Mouse (Mus musculus) testis, adult 2 months (tissue): ENCODE measurements at regions not wholly inside any gene's neighbourhood (a gene's known extent, or its start where the extent isn't known, plus 50 kb on each side); places are given as distances from the start of the nearest gene placed in this dataset.

Experiments
- CTCF ChIP-seq: fragments of 200-500 bp; IDR thresholded peaks from 2 replicates; pipeline ENCODE4 v1.5.1; 2012; ENCODE audit warnings: low read depth, mild to moderate bottlenecking, inconsistent platforms, low read length, moderate library complexity; ENCODE audit not compliant: control insufficient read depth, insufficient read depth, insufficient replicate concordance
- POLR2A ChIP-seq: fragments of 200-500 bp; IDR thresholded peaks from 2 replicates; pipeline ENCODE4 v1.6.1; 2012; ENCODE audit warnings: low read depth, mild to moderate bottlenecking, inconsistent platforms, low read length, moderate library complexity; ENCODE audit not compliant: control insufficient read depth

DNA sequence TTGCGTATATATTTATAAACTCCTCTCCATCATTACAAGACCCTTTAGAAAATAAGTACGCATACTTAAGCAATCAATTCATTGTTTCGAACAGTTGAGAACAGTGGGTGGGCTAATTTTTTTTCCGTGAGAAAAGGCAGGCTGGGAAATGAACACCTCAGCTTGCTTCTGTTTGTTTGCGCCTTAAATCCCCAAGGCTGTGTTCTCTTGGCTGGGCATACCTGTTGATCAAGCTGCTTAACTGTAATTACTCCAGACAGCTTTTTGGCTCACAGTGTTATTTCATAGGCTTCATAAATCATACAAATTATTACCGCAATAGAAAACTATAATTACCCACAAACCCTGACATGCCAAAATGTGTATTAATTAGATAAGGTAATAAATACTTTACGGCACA is 848.0 kb upstream of the 4930412O13Rik start:
- no peak for TF ChIP-seq POLR2A
- TF ChIP-seq CTCF: no peak
